Mouse (Mus musculus) stomach, postnatal 0 days (tissue): ENCODE data around the gene Mmp21.

Experiments used
- CTCF ChIP-seq: IDR thresholded peaks from 2 replicates; pipeline ENCODE4 v1.5.1; 2016; ENCODE audit warnings: antibody characterized with exemption, low read depth, mild to moderate bottlenecking, moderate library complexity
- EP300 ChIP-seq: optimal IDR thresholded peaks from 2 replicates; pipeline ENCODE3; 2016; ENCODE audit warnings: antibody characterized with exemption

DNA sequence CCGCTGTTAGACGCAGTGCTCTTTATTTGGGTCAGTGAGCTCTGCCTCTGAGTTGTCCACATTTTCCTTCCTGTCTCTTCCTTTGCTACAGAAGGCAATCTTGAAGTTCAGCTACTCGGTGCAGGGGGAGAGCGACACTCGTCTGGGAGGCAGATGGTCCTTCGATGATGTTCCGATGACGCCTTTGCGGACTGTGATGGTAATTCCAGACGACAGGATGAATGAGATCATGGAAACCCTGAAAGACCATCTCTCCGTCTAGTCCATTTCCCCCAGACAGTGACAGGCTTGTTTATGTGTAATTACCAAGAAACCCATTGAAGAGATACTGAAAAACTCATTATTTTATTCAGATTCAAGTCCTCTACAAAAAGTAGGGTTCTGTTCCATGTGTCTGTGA, 40.8 kb upstream of the Mmp21 start:
- TF ChIP-seq CTCF = no peak
- no peak for TF ChIP-seq EP300
